Mouse (Mus musculus) layer of hippocampus, adult 2 months (tissue): ENCODE data around the gene Gucy2g. TPM values are rescaled to one million over a fixed set of nuclear protein-coding genes. Genes with fewer than 3 reads are reported as not detected.

Source experiments
- DNase-seq, 2 experiments: peaks; one replicate each; pipeline ENCODE4 v3.0.0; 2022; ENCODE audit warnings: low spot score in 2 of 2
- H3K27ac ChIP-seq: fragments of 200-600 bp; 2 replicates; pipeline ENCODE4 v1.8.1; 2022
- H3K4me3 ChIP-seq: fragments of 200-600 bp; 2 replicates; pipeline ENCODE4 v1.8.1; 2022; ENCODE audit warnings: mild to moderate bottlenecking
- CTCF ChIP-seq: fragments of 200-600 bp; conservative IDR thresholded peaks from 2 replicates; pipeline ENCODE4 v1.8.1; 2022; ENCODE audit warnings: antibody characterized with exemption, mild to moderate bottlenecking, moderate library complexity
- total RNA-seq, 2 experiments: library from RNA; stranded (reverse); gene quantifications; 2 replicates each; pipeline ENCODE4 v1.2.3; 2021

Gucy2g gene
- total RNA-seq, 2 experiments from 2014 or later = 0.69 to 1.0 TPM

- no peak for DNase-seq
- no peak for TF ChIP-seq CTCF
- no peak overlapping the region for H3K4me3 ChIP-seq
- no peak overlapping the region for H3K27ac ChIP-seq
Measured at GRCm38 (mm10) chr19:55257656-55258375, 16.8 kb upstream of the Gucy2g start.

- H3K27ac ChIP-seq = no peak overlapping the region
- DNase-seq = peak; percentile 25 to 74
- no peak for TF ChIP-seq CTCF
- H3K4me3 ChIP-seq = no peak overlapping the region
Measured at GRCm38 (mm10) chr19:55256156-55256555, 15.1 kb upstream of the Gucy2g start.

- peak; percentile 17 to 36 for DNase-seq
- Histone ChIP-seq H3K27ac (peak overlapping the region; percentile 95), H3K4me3 (peak overlapping the region; percentile 73)
- no peak for TF ChIP-seq CTCF
Measured at GRCm38 (mm10) chr19:55254513-55255016, 13.5 kb upstream of the Gucy2g start.

GRCm38 (mm10) chr19:55253570-55254441 is 12.8 kb upstream of the Gucy2g start:
- H3K4me3 ChIP-seq = peak overlapping the region; percentile 73
- no peak for TF ChIP-seq CTCF
- H3K27ac ChIP-seq = peak overlapping the region; percentile 95
- peak; percentile 38 to 47 for DNase-seq

GRCm38 (mm10) chr19:55253239-55253569 is 12.2 kb upstream of the Gucy2g start:
- H3K4me3 ChIP-seq = peak overlapping the region; percentile 73
- H3K27ac ChIP-seq = peak overlapping the region; percentile 95

GRCm38 (mm10) chr19:55251383-55252124 is 10.5 kb upstream of the Gucy2g start, which contains the start of gene Acsl5:
Gene Acsl5, plus strand, starts transcription at chr19:55251938.
- no peak for TF ChIP-seq CTCF
- DNase-seq = no peak
- Histone ChIP-seq H3K4me3 (no peak within 1 kb of the TSS), H3K27ac (no peak within 1 kb of the TSS)

More at GRCm38 (mm10) chr19:55253239-55253569, 12.2 kb upstream of the Gucy2g start:
- DNase-seq = no peak
- no peak for TF ChIP-seq CTCF

GRCm38 (mm10) chr19:55250451-55250850 is 9.4 kb upstream of the Gucy2g start:
- no peak overlapping the region for H3K4me3 ChIP-seq
- H3K27ac ChIP-seq = no peak overlapping the region
- DNase-seq = no peak
- no peak for TF ChIP-seq CTCF

GRCm38 (mm10) chr19:55247991-55248520 is 7.0 kb upstream of the Gucy2g start:
- H3K4me3 ChIP-seq = no peak overlapping the region
- no peak for DNase-seq
- no peak for TF ChIP-seq CTCF
- H3K27ac ChIP-seq = no peak overlapping the region

- Histone ChIP-seq H3K27ac (no peak overlapping the region), H3K4me3 (no peak overlapping the region)
- DNase-seq = no peak
- TF ChIP-seq CTCF = no peak
Measured at GRCm38 (mm10) chr19:55247563-55247962, 6.5 kb upstream of the Gucy2g start.

- no peak overlapping the region for H3K4me3 ChIP-seq
- peak; percentile 61 for TF ChIP-seq CTCF
- peak overlapping the region; percentile 68 for H3K27ac ChIP-seq
- DNase-seq = peak; percentile 18 to 44
Measured at GRCm38 (mm10) chr19:55244791-55245231, 3.8 kb upstream of the Gucy2g start.

GRCm38 (mm10) chr19:55239766-55240426 is 1.1 kb downstream of the Gucy2g start:
- Histone ChIP-seq H3K27ac (peak overlapping the region; percentile 28; the same call in 1 of the 2 replicates), H3K4me3 (no peak overlapping the region)
- DNase-seq = no peak
- no peak for TF ChIP-seq CTCF

- Histone ChIP-seq H3K4me3 (no peak overlapping the region), H3K27ac (no peak overlapping the region)
- no peak for TF ChIP-seq CTCF
- DNase-seq = no peak
Measured at GRCm38 (mm10) chr19:55236564-55236963, 4.5 kb downstream of the Gucy2g start.
